Mouse (Mus musculus): ENCODE data around the gene Rhod. TPM values are rescaled to one million over a fixed set of nuclear protein-coding genes. Genes with fewer than 3 reads are reported as not detected.

The Rhod gene
- polyA plus RNA-seq, 1 experiment from 2014 or later, result 8.0 TPM

- 5% methylated on average over 3 of the region's 3 CpGs for WGBS (ENCODE audit: insufficient replicate concordance)
- no peak overlapping the region for H3K9ac ChIP-seq (ENCODE audit: low read depth, low read length)
- peaks cover 29% of the 10 kb centered on the region for H3K27me3 ChIP-seq (ENCODE audit: control insufficient read depth, insufficient read depth, low read depth, low read length)
- no peak overlapping the region for H3K4me3 ChIP-seq (ENCODE audit: low read depth, low read length)
- no peak for ATAC-seq (ENCODE audit: low read depth)
- no peaks in the 10 kb centered on the region for H3K9me3 ChIP-seq (replicated peaks; ENCODE audit: control insufficient read depth, low read length)
- H3K36me3 ChIP-seq (ENCODE audit: control insufficient read depth, insufficient read depth), result no peaks in the 10 kb centered on the region
- peaks cover 8% of the 10 kb centered on the region for H3K4me1 ChIP-seq (ENCODE audit: control insufficient read depth, low read depth, low read length)
- H3K4me2 ChIP-seq (ENCODE audit: low read depth, low read length), result no peak overlapping the region
- H3K27ac ChIP-seq (ENCODE audit: low read length), result no peak overlapping the region; the same call in 1 of the 2 replicates
Measured at GRCm38 (mm10) chr19:4442408-4442807, 3.2 kb upstream of the Rhod start.

DNA sequence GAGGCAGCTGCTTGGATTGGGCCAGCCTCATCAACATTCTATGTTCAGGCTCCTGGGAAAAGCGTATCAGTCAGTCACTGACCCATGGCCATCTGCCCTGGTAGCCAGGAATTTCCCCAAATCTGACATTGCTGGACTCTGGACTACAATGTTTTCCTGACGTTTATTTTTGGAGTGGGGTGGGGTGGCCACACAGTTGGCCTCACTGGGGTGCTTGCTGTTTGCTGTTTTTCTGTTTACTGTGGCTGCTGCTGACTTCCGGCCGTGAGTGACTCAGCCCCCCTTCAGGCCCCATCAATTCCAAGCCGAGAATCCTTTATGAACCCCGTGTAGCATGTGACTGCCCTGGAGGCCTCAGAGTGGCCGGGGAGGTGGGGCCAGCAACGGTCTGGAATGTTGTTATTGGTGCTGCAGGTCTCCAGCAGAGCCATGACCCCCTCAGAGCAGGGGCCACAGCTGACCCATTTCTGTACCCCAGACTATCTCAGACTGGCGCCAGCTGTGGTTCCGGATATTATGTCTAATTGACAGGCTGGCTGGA lies 2.5 kb upstream of the Rhod start:
- Histone ChIP-seq H3K9me3 (replicated peaks; ENCODE audit: control insufficient read depth, low read length) (no peaks in the 10 kb centered on the region), H3K4me3 (ENCODE audit: low read depth, low read length) (no peak overlapping the region), H3K27ac (ENCODE audit: low read length) (peak overlapping the region; percentile 18), H3K27me3 (ENCODE audit: control insufficient read depth, insufficient read depth, low read depth, low read length) (peaks cover 29% of the 10 kb centered on the region), H3K9ac (ENCODE audit: low read depth, low read length) (no peak overlapping the region), H3K4me1 (ENCODE audit: control insufficient read depth, low read depth, low read length) (peaks cover 8% of the 10 kb centered on the region), H3K36me3 (ENCODE audit: control insufficient read depth, insufficient read depth) (no peaks in the 10 kb centered on the region), H3K4me2 (ENCODE audit: low read depth, low read length) (no peak overlapping the region)
- ATAC-seq (ENCODE audit: low read depth), result peak; percentile 64
- 26% methylated on average over 10 of the region's 10 CpGs for WGBS (ENCODE audit: insufficient replicate concordance)

GRCm38 (mm10) chr19:4441090-4441591 lies 1.9 kb upstream of the Rhod start:
- no peak for ATAC-seq (ENCODE audit: low read depth)
- no peak overlapping the region for H3K4me2 ChIP-seq (ENCODE audit: low read depth, low read length)
- peak overlapping the region; percentile 18 for H3K27ac ChIP-seq (ENCODE audit: low read length)
- H3K4me1 ChIP-seq (ENCODE audit: control insufficient read depth, low read depth, low read length), result peaks cover 8% of the 10 kb centered on the region
- no peaks in the 10 kb centered on the region for H3K9me3 ChIP-seq (replicated peaks; ENCODE audit: control insufficient read depth, low read length)
- 10% methylated on average over 6 of the region's 6 CpGs for WGBS (ENCODE audit: insufficient replicate concordance)
- H3K27me3 ChIP-seq (ENCODE audit: control insufficient read depth, insufficient read depth, low read depth, low read length), result peaks cover 29% of the 10 kb centered on the region
- H3K36me3 ChIP-seq (ENCODE audit: control insufficient read depth, insufficient read depth), result no peaks in the 10 kb centered on the region
- H3K4me3 ChIP-seq (ENCODE audit: low read depth, low read length), result no peak overlapping the region
- no peak overlapping the region for H3K9ac ChIP-seq (ENCODE audit: low read depth, low read length)

- Histone ChIP-seq H3K27me3 (ENCODE audit: control insufficient read depth, insufficient read depth, low read depth, low read length) (peaks cover 29% of the 10 kb centered on the region), H3K9me3 (replicated peaks; ENCODE audit: control insufficient read depth, low read length) (no peaks in the 10 kb centered on the region), H3K27ac (ENCODE audit: low read length) (no peak overlapping the region), H3K4me2 (ENCODE audit: low read depth, low read length) (no peak overlapping the region), H3K4me3 (ENCODE audit: low read depth, low read length) (no peak overlapping the region), H3K36me3 (ENCODE audit: control insufficient read depth, insufficient read depth) (no peaks in the 10 kb centered on the region), H3K9ac (ENCODE audit: low read depth, low read length) (no peak overlapping the region), H3K4me1 (ENCODE audit: control insufficient read depth, low read depth, low read length) (peaks cover 8% of the 10 kb centered on the region)
- ATAC-seq (ENCODE audit: low read depth), result no peak
- WGBS (ENCODE audit: insufficient replicate concordance), result 8% methylated on average over 8 of the region's 8 CpGs
Measured at GRCm38 (mm10) chr19:4440222-4440621, 990 bp upstream of the Rhod start.

- 13% methylated on average over 8 of the region's 8 CpGs for WGBS (ENCODE audit: insufficient replicate concordance)
- Histone ChIP-seq H3K4me3 (ENCODE audit: low read depth, low read length) (peak overlapping the region; percentile 58), H3K9ac (ENCODE audit: low read depth, low read length) (peak overlapping the region; percentile 50), H3K4me1 (ENCODE audit: control insufficient read depth, low read depth, low read length) (peaks cover 8% of the 10 kb centered on the region), H3K36me3 (ENCODE audit: control insufficient read depth, insufficient read depth) (no peaks in the 10 kb centered on the region), H3K27ac (ENCODE audit: low read length) (0 out of 2 replicates have a peak overlapping the region, but pooled peaks have one; percentile 16), H3K4me2 (ENCODE audit: low read depth, low read length) (peak overlapping the region; percentile 49), H3K9me3 (replicated peaks; ENCODE audit: control insufficient read depth, low read length) (no peaks in the 10 kb centered on the region), H3K27me3 (ENCODE audit: control insufficient read depth, insufficient read depth, low read depth, low read length) (peaks cover 29% of the 10 kb centered on the region)
- ATAC-seq (ENCODE audit: low read depth), result no peak
Measured at GRCm38 (mm10) chr19:4438791-4439160, 456 bp downstream of the Rhod start.

- ATAC-seq (ENCODE audit: low read depth), result no peak
- Histone ChIP-seq H3K27ac (ENCODE audit: low read length) (no peak overlapping the region), H3K27me3 (ENCODE audit: control insufficient read depth, insufficient read depth, low read depth, low read length) (peaks cover 29% of the 10 kb centered on the region), H3K4me3 (ENCODE audit: low read depth, low read length) (no peak overlapping the region), H3K9ac (ENCODE audit: low read depth, low read length) (no peak overlapping the region), H3K9me3 (replicated peaks; ENCODE audit: control insufficient read depth, low read length) (no peaks in the 10 kb centered on the region), H3K4me1 (ENCODE audit: control insufficient read depth, low read depth, low read length) (peaks cover 8% of the 10 kb centered on the region), H3K4me2 (ENCODE audit: low read depth, low read length) (no peak overlapping the region), H3K36me3 (ENCODE audit: control insufficient read depth, insufficient read depth) (no peaks in the 10 kb centered on the region)
- 11% methylated on average over 6 of the region's 6 CpGs for WGBS (ENCODE audit: insufficient replicate concordance)
Measured at GRCm38 (mm10) chr19:4437886-4438285, 1.3 kb downstream of the Rhod start.

DNA sequence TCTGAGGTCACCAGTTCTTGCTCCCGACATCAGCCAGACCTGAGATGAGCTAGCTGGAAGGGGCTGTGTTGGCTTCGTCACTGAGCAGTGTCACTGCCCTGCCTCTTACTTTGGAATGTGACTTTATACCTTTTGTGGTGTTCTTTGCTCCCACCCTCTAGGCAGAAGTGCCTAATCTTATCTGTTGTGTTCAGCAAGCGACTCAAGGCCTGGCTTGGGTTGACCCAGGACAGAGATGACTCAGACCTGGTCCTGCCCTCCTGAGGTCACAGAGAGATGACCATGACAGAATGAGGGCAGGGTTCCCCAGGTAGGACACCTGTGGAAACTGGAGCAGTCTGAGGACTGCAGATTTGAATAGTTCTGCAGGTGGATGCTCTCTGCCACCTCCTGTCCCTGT lies 3.0 kb downstream of the Rhod start:
- H3K4me2 ChIP-seq (ENCODE audit: low read depth, low read length), result no peak overlapping the region
- no peak overlapping the region for H3K9ac ChIP-seq (ENCODE audit: low read depth, low read length)
- H3K36me3 ChIP-seq (ENCODE audit: control insufficient read depth, insufficient read depth), result no peaks in the 10 kb centered on the region
- no peaks in the 10 kb centered on the region for H3K9me3 ChIP-seq (replicated peaks; ENCODE audit: control insufficient read depth, low read length)
- WGBS (ENCODE audit: insufficient replicate concordance), result 43% methylated on average over 3 of the region's 3 CpGs
- no peak overlapping the region for H3K4me3 ChIP-seq (ENCODE audit: low read depth, low read length)
- no peak overlapping the region for H3K27ac ChIP-seq (ENCODE audit: low read length)
- no peak for ATAC-seq (ENCODE audit: low read depth)
- peaks cover 4% of the 10 kb centered on the region for H3K4me1 ChIP-seq (ENCODE audit: control insufficient read depth, low read depth, low read length)
- H3K27me3 ChIP-seq (ENCODE audit: control insufficient read depth, insufficient read depth, low read depth, low read length), result peaks cover 29% of the 10 kb centered on the region

- no peak for ATAC-seq (ENCODE audit: low read depth)
- no peaks in the 10 kb centered on the region for H3K9me3 ChIP-seq (replicated peaks; ENCODE audit: control insufficient read depth, low read length)
- no peak overlapping the region for H3K4me2 ChIP-seq (ENCODE audit: low read depth, low read length)
- peaks cover 22% of the 10 kb centered on the region for H3K27me3 ChIP-seq (ENCODE audit: control insufficient read depth, insufficient read depth, low read depth, low read length)
- 72% methylated on average over 1 of the region's 1 CpGs for WGBS (ENCODE audit: insufficient replicate concordance)
- H3K27ac ChIP-seq (ENCODE audit: low read length), result no peak overlapping the region
- no peaks in the 10 kb centered on the region for H3K4me1 ChIP-seq (ENCODE audit: control insufficient read depth, low read depth, low read length)
- no peak overlapping the region for H3K9ac ChIP-seq (ENCODE audit: low read depth, low read length)
- H3K36me3 ChIP-seq (ENCODE audit: control insufficient read depth, insufficient read depth), result no peaks in the 10 kb centered on the region
- H3K4me3 ChIP-seq (ENCODE audit: low read depth, low read length), result no peak overlapping the region
Measured at GRCm38 (mm10) chr19:4434999-4435398, 4.2 kb downstream of the Rhod start.

DNA sequence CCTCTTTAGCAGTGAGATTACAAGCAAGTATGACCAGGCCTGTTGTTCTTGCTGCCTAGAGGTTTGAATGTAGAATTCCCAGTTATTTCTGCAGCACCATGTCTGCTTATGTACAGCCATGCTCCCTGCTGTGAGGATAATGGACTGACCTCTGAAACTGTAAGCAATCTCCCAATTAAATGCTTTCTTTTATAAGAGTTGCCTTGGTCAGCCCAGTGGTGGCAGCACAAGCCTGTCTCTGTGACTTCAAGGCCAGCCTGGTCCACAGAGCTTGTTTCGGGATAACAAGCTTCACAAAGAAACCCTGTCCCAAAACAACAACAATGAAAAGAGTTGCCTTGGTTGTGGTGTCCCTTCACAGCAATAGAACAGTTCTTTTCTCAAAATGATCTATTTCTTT lies 5.5 kb downstream of the Rhod start:
- Histone ChIP-seq H3K36me3 (ENCODE audit: control insufficient read depth, insufficient read depth) (no peaks in the 10 kb centered on the region), H3K9me3 (replicated peaks; ENCODE audit: control insufficient read depth, low read length) (no peaks in the 10 kb centered on the region), H3K27me3 (ENCODE audit: control insufficient read depth, insufficient read depth, low read depth, low read length) (peaks cover 10% of the 10 kb centered on the region), H3K4me3 (ENCODE audit: low read depth, low read length) (no peak overlapping the region), H3K27ac (ENCODE audit: low read length) (no peak overlapping the region), H3K9ac (ENCODE audit: low read depth, low read length) (no peak overlapping the region), H3K4me1 (ENCODE audit: control insufficient read depth, low read depth, low read length) (no peaks in the 10 kb centered on the region), H3K4me2 (ENCODE audit: low read depth, low read length) (no peak overlapping the region)
- 76% methylated on average over 1 of the region's 1 CpGs for WGBS (ENCODE audit: insufficient replicate concordance)
- no peak for ATAC-seq (ENCODE audit: low read depth)

Measured in liver, embryonic 16.5 days (tissue).